Mouse (Mus musculus) common myeloid progenitor, adult 5-6 weeks (primary cell): ENCODE measurements around the gene Tifa. TPM values are rescaled to one million over a fixed set of nuclear protein-coding genes. Genes with fewer than 3 reads are reported as not detected.
"Not testable (repeated sequence)": the region's sequence is repeated elsewhere in the genome, so short reads cannot be mapped to it uniquely, and the experiment has no call there.

Experiments
- ATAC-seq: replicated peaks from 2 replicates; pipeline ENCODE4 v1.8.0; 2016; ENCODE audit warnings: low read depth, mild to moderate bottlenecking, moderate TSS enrichment, inconsistent platforms; ENCODE audit not compliant: poor library complexity, severe bottlenecking
- total RNA-seq: library from RNA; stranded (forward); fragments of 200-1000, 187-1606 nt; gene quantifications from 2 replicates; pipeline ENCODE4 v1.2.3, GENCODE M21; 2017

Gene Tifa
- total RNA-seq, 1 experiment from 2014 or later = 34.5 TPM

DNA sequence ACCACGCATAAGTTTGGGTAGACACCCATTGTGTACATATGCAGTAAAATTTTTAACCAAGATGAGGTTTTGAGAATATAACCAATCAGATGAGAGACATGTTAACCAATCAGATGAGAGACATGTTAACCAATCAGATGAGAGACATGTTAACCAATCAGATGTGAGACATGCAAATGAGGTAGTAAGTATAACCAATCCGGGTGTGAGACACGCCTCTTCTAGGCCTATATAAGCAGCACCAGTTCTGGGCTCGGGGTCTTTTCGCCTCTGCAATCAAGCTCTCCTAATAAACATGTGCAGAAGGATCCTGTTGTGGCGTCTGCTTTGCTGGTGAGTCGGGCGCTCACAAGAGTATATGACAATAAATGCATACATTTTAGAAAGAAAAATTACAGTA is 5.9 kb upstream of the Tifa start:
- ATAC-seq = not testable (repeated sequence)

DNA sequence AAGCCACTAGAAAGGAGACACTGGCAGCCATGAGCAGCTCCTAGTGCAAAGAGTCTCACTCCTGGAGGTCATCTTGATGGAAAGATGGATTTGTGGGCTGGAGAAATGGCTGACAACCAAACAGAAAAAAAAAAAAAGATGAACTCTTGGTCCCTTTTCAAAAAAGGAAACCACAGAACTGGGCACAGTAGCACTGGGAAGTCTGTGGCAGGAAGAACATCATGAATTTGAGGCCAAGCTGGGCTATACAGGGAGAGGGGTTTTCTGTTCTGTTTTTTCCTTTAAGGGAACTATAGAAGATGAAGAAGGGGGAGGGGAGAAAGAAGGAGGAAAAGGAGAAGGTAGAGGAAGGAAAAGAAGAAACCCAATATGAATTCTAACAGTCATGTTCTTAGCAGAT is 2.6 kb upstream of the Tifa start:
- ATAC-seq = peak; percentile 48

- no peak for ATAC-seq
Measured at GRCm38 (mm10) chr3:127788038-127788437, 1.6 kb upstream of the Tifa start.

DNA sequence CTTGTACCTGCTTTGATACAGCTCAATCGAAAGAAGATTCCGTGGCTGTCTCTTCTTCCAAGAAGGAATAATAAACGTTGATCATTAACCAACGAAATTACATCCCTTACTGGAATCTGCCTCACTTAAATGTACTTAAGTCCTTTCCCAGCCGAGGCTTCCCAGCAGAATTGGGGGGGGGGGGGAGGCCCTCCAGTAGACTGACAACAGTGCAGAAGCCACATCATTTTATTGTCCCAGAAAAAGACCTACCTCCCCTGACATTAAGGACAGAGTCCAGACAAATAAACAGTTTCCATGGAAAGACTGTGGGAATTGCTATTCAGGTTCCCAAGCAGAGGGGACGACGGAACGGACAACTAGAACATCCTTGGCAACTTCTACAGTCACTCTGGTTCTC is 686 bp upstream of the Tifa start:
- ATAC-seq = no peak

DNA sequence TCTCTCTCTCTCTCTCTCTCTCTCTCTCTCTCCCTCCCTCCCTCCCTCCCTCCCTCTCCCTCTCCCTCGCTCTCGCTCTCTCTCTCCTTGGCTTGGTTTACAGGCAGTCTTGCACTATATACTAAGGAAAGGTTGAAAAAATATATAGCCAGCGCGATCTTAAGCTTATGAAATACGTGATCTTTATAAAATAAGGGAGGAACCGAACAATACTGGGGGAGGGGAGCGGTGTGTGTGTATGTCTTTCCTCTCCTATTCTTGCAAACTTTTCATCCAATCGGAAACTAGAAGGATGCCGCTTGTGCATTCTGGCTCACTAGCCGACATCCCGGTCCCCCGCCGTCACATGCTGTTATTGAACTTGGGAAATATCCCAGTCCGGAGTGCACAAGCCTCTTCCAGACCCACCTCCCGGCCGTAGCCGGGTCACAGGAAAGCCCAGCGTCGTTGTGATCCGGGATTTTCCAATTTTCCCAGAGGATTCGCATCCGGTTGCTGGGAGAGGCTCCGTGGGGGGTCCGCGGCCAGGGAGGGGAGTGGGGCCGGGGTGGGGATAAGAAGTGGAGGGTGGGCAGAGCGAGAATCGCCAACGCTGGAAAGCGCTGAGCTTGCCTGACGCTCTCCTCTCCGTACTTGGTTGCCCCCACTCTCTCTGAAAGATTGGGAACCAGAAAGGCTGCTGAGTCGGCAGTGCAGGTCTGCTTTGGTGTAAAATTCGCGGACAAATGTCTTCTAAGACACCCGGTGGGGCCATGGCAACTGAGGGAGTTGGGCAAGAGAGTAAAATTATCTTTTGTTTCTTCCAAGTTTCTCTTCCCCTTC is 840 bp downstream of the Tifa start:
- ATAC-seq = peak; percentile 14

GRCm38 (mm10) chr3:127791056-127791483 is 1.5 kb downstream of the Tifa start:
- 0 out of 2 replicates have a peak, but pooled peaks have one; percentile 7 for ATAC-seq

DNA sequence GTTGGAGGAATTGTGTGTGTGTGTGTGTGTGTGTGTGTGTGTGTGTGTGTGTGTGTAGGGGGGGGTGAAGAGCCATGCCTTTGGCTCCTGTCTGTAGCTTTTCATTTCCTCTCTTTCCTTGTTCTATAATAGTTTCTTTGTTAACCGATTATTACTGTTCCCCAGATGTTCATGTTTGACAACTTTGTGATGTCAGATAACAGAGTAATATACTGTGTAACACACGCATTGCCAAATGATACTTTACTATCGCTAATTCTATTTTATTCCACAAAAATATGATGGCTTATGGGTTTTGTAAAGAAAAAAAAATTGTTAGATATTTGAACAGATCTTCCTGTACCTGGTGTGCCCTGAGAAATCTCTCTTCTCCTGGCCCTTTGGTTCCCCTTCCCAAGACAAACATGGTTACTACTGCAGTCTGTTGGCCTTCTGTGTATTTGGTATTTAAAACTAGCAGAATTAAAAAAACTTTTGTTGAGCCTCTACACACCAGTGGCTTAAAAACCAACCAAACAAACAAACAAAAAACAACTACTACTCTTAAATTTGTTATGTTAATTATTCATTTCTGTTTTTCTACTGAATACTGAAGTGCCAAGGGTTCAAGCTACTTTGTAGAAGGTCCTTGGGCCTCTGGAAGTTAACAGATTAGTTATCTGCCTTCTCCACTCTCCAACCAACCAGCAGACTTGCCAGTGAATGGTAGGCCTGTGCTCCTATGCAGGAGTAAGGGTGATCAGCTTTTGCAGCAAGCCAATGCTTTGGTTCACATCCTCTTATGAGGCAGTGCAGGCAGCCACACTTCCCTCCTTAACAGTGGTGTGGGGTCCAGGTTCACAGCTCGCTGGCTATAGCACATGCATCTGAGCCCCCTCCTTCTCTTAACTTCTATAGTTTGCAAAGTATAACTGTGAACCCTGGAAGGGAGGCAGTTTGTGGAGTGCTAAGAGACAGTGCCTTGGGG is 2.3 kb downstream of the Tifa start:
- ATAC-seq = peak; percentile 33

DNA sequence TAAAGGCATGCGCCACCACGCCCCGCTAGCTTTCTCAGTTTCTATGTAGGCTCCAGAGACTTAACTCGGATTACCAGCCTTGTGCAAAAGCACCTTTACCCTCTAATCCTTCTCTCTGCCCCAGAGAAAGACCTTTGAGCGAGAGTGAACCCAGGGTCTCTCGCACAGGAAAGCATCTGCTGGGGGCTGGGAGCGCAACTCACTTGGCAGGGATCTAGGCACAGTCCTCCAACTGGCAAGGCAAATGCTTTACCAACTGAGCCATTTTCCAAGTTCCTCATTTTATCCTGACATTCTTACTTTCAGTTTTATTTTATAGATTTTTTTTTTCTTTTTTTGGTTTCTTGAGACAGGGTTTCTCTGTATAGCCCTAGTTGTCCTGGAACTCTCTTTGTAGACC is 3.4 kb downstream of the Tifa start:
- ATAC-seq = 0 out of 2 replicates have a peak, but pooled peaks have one; percentile 13

DNA sequence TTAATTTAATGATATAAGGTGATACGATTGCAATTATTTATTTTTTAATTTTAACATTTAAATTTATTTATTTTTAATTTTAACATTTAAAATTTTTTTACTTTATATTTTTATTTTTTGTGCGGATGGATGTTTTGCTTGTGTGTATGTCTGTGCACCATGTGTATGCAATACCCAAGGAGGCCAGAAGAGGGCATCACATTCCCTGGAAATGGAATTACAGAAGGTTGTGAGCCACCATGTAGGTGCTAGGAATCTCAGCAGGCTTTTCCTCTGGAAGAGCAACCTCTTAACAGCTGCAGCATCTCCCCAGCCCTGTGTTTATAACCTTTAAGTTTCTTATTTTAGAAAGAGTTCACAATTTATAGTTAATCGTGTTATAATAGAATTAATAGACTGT is 6.2 kb downstream of the Tifa start:
- ATAC-seq = no peak

GRCm38 (mm10) chr3:127796271-127796670 is 6.7 kb downstream of the Tifa start:
- peak; percentile 31; the same call in 1 of the 2 replicates for ATAC-seq

GRCm38 (mm10) chr3:127801162-127801561 is 11.6 kb downstream of the Tifa start:
- no peak for ATAC-seq

DNA sequence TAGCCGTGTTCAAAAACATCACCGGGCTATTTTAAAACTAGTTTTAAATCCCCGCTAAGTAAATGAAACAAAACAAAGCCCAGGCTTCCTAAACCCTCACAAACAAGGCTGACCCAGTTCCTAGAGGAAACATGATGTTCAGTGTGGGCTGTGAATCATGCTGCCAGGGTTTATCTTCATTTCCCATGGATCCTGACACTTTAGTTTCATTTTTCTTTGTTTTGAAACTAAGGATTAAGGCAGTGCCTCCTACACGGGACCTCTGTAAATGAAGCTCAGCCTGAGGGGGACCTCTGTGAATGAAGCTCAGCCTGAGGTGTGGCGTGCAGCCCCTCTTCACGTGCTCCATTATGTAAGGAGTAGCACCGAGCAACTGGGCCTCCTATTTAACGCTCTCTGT is 13.2 kb downstream of the Tifa start:
- no peak; the same call in 1 of the 2 replicates for ATAC-seq

DNA sequence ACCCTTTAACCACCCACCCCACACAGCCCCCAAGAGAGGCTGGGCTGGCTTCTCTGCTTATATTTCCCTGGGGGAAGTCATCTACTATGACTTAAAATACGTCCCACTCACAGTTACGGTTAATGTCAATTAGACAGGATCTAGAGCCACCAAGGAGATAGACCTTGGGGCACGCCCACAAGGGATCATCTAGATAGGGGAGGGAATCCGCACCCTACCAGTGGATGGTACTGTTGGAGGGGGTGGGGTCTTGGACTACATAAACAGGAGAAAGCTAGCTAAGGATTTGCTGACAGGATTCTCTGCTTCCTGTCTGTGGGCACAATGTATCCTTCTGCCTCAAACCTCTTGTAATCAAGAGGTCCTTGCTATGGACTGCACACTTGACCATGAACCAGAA is 14.8 kb downstream of the Tifa start:
- ATAC-seq = no peak; the same call in 1 of the 2 replicates

DNA sequence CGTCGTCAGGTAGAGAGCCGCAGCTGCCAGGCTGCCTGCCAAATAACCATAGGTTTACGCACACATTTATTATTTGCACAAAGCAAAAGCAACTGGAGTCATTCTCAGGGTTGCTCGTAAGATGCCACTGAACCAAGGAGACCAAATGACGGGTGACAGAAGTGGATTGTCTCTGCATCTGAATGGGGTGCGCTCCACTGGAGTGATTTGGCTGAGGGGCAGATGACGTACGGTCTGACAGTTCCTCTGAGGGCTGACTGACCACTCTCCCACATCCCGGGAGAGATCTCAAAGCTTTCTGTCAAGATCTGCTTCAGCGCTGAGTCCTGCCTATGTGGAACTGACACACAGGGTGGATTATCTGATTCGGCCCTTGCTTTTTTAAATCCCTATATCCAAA is 15.5 kb downstream of the Tifa start:
- ATAC-seq = no peak

DNA sequence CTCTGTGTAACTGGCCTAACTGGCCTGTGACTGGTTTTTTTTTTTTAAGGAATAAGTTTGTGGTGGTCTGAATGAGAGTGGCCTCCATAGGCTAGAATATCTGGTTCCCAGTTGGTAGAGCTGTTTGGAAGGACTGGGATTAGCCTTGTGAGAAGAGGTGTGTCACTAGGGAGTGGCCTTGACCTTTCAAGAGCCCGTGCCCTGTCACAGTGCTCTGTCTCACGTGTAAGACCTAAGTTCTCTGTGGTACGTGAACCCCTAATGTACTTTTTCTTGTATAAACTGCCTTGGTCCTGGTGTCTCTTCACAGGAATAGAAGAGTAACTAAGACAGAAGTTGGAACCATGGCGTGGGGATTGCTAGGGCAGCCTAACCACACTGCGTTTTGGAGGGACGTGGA is 16.4 kb downstream of the Tifa start:
- ATAC-seq = no peak

GRCm38 (mm10) chr3:127807846-127808245 is 18.2 kb downstream of the Tifa start:
- no peak for ATAC-seq

GRCm38 (mm10) chr3:127809103-127809502 is 19.5 kb downstream of the Tifa start:
- ATAC-seq = no peak

- ATAC-seq = no peak
Measured at GRCm38 (mm10) chr3:127817120-127817683, 27.6 kb downstream of the Tifa start.

DNA sequence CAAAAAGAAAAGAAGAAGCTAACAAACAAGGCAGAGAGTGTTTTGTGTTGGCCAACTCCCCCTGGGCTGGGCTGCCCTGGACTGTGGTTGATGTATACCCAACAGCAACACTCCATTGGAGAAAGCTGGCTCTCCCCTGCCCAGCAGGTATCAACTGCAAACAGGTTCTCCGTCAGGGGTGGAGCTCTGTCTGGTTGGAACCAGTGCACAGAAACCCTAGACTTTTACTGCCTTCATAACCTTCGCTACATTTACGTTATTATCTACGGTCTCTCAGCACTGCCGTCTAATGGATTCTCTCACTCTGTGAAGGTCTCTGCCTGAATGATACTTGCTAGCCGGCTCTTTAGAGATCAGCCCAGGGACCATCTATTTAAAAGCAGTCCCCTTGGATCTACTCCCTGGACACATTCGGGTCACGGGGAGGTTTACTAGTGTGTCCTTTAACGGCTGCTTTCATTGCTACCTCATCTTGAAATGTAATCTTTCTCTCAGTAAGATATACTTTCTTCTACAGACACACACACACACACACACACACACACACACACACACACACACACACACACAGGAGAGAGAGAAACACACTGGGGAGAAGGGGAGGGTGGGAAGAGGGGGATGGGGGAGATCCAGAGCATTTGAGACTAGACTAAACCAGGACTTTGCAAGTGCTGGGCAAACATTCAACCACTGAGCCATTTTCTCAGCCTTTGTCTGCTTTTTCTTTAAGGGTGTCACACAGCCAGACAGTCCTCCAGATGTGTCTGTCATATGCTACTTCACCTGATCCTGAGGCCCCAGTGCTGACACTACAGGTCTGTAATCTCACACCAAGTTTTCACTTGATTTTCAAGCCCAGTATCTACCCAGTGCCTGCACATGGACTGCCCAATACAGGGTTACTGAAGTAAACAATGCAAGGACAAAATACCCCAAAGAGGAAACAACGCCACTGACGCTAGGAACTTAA is 29.4 kb downstream of the Tifa start:
- no peak for ATAC-seq
